Mouse (Mus musculus) bone marrow macrophage, adult 2 months (primary cell): ENCODE results near the gene Wfdc21.

Source experiments
- CTCF ChIP-seq: IDR thresholded peaks from 2 replicates; pipeline ENCODE4 v1.5.1; 2012; ENCODE audit warnings: low read depth, mild to moderate bottlenecking, low read length, moderate library complexity
- POLR2A ChIP-seq: IDR thresholded peaks from 2 replicates; pipeline ENCODE4 v1.6.1; 2012; ENCODE audit warnings: mild to moderate bottlenecking, low read depth, low read length, borderline replicate concordance

- TF ChIP-seq CTCF (no peak), POLR2A (no peak)
These were observed 4.9 kb upstream of the Wfdc21 start for GRCm38 (mm10) chr11:83741841-83742240.
